Mouse (Mus musculus) granulocyte monocyte progenitor cell, adult 5-6 weeks (primary cell): ENCODE measurements around the gene Tmem63b. TPM values are rescaled to one million over a fixed set of nuclear protein-coding genes. Genes with fewer than 3 reads are reported as not detected.

ENCODE experiments used
- ATAC-seq: replicated peaks from 2 replicates; pipeline ENCODE4 v1.8.0; 2016; ENCODE audit warnings: mild to moderate bottlenecking, moderate TSS enrichment, inconsistent platforms; ENCODE audit not compliant: poor library complexity, severe bottlenecking
- total RNA-seq, 2 experiments: library from RNA; stranded (forward) in 1 of 2; stranded (reverse) in 1 of 2; fragments of 200-712, 200-1000 nt in 1 of 2; fragments of >200 nt in 1 of 2; fragmentation: Nextera tagmentation in 1 of 2; gene quantifications; 2 replicates each; pipeline ENCODE4 v1.2.3; 2014 to 2017

The Tmem63b gene
- total RNA-seq, 2 experiments from 2014 or later, result 3.4 to 7.5 TPM

GRCm38 (mm10) chr17:45707376-45707775 lies 20.7 kb upstream of the Tmem63b start:
- ATAC-seq, result no peak

GRCm38 (mm10) chr17:45706796-45707195 lies 20.1 kb upstream of the Tmem63b start:
- ATAC-seq, result no peak

GRCm38 (mm10) chr17:45703187-45703586 lies 16.5 kb upstream of the Tmem63b start:
- peak; percentile 96 for ATAC-seq

GRCm38 (mm10) chr17:45702254-45702653 lies 15.5 kb upstream of the Tmem63b start:
- ATAC-seq, result peak; percentile 25

- ATAC-seq, result no peak
Observed at GRCm38 (mm10) chr17:45701236-45701591, 14.5 kb upstream of the Tmem63b start.

DNA sequence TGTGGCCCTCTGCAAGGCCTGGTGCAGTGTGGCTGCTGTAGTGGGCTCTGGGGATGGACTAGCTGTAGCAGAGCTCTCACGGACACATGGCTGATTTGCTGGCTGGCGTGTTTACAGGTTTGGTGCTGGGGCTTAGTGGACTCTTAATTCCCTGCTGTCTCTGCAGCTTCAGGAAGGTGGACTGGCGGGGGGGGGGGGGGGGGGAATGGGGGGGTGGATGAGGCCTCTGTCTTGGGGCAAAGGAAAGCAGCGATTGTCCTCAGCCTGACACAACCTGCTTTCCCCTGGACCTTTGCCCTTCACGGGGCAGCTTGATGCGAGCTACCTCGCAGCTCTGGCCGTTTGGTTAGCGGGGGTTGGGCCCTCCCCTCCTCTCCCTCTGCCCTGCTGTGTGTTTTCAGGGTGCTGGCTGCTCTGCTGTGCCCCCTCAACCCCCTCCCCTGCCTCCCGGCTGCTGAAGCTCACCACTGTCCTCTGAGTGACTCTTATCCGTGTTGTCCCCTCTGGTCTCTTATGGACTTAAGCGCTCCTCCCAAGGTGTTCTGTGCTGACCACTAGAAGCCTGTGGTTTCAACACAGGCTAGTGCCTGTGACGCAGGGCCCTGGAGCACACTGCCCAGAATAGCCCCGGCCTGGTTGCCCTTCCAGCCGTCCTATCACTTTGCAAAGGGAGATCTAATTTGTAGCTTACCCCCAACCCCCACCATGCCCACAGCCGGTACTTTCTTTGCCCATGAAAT lies 14.0 kb upstream of the Tmem63b start:
- no peak for ATAC-seq

DNA sequence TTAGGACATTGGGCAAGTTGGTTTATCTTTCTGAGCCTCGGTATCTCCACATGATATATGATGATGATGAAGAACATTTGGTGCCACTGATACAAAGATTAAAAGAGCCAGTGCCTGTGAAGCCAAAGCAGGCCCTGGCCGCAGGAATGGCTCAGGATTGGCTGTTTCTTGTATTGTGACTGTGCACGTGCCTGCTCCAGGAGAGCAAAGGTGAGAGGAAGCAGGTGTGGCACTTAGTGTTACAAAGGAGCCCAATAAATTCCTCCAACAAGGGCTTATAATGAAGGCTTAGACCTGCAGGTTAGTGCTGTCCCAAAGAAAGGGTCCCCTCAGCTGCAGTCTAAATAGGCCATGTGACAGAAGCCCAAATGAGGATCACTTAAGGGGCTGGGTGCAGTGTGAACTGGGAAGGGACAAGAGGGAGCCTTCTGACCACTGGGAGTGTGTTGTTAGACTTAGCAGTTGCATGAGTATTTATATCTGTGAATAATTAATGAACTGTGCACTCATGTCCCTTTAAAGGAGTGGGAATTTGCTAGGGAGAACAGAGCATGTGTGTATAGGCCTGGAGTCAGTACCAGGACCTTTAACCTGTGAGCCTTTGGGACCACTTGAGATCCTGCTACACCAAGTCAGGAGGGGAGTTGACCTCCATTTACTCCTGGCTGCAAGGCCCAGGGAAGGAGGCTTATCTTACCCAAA lies 12.5 kb upstream of the Tmem63b start:
- no peak for ATAC-seq

GRCm38 (mm10) chr17:45698368-45698767 lies 11.7 kb upstream of the Tmem63b start:
- ATAC-seq, result no peak

- no peak for ATAC-seq
Observed at GRCm38 (mm10) chr17:45696981-45697380, 10.3 kb upstream of the Tmem63b start.

- peak; percentile 74 for ATAC-seq
Observed at GRCm38 (mm10) chr17:45695227-45696120, 8.8 kb upstream of the Tmem63b start.

DNA sequence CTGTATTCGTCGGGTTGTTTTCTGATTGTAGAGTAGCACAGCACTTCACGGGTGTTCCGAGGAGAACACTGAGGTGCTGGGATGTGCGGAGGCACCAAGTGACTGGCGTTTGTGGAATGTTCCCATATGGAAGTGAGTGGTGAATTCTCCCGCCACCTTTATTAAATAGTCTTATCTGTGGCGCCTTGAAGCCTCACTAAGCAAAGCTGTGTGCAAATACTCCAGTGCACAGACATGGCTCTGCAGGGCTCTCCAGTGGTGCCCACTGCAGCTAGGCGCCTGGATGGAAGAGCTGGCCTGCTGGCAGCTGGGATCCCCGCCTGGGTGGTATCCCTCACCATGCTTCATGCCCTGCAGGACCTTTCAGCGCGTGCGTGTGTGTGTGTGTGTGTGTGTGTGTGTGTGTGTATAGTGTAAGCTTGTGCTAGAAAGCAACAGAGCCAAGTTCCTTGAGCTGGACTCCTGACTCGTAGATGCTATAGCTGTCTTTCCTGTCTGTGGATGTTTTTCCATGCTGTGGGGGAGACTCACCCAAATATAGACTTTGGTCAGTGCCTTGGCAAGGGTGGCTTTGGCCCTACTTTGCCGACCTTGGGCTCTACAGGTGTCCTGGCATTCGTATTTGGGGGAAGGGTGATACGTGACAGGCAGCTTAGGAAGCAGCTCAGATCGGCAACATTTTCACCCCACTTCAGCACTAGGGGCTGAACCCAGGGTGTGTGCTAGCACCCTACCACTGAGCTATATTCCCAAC lies 7.3 kb upstream of the Tmem63b start:
- ATAC-seq, result no peak

DNA sequence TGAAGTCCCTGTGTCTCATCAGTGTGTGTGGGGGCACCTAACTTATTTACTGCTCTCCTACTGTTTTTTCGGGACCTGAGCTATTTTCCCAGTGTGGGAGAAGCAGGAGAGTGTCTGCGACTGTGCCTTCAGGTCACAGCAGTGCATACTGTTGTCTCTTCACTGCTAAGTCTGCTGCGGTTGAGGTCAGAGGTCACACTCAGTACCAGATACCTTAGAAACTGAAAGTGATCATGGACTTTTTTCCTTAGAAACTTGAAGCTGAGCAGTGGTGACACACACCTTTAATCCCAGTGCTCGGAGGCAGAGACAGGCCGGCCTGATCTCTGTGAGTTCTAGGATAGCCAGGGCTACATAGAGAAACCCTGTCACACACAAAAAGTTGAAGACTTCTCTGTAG lies 5.5 kb upstream of the Tmem63b start:
- ATAC-seq, result no peak

- ATAC-seq, result no peak
Observed at GRCm38 (mm10) chr17:45690044-45690443, 3.3 kb upstream of the Tmem63b start.

- ATAC-seq, result no peak
Observed at GRCm38 (mm10) chr17:45689120-45689519, 2.4 kb upstream of the Tmem63b start.

GRCm38 (mm10) chr17:45686093-45686619 lies 549 bp downstream of the Tmem63b start, which contains the start of gene Mrpl14:
Gene Mrpl14, plus strand, starts transcription at chr17:45686322.
- ATAC-seq, result peak; percentile 77

DNA sequence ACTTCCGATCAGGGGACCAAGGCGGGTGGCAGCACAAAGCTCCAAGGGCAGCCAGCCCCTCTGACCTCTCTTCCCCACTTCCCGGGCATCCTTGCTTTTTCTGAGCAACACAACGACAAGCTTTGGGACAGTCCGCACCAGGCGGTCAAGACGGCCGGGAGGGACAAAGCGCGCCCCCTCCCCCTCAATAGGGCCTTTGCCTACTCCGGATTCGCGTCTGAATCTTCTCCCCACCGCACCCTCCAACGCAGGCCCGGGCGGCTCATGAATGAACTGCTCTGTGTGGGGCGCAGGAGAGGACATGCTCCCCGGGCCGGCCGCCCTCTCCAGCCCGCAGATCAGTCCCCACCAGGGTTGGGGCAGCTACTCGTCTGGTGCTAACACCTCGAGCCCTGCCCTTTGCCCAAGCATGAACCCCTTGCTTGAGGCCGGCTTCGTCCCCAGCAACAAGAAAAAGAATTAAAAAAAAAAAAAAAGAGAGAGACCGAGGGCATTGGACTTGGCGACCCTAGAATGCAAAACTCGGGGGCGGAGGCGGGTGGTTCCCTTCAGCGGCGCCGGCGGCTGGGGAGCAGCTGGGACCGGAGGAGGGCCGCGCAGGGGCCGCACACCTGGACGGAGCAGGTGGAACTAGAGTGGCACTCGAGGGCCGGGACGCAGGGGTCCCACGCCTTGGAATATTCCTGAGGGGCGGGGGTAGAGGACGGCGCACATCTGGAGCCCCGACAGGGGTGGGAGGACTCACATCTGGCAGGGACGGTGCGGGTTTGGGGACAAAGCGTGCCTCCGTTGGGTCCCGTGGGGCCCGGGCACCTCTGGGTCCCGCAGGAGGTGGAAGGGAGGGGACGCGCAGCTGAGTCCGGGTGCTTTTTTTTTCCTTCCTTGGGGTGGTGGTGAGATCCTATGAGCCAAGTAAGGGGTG lies 1.3 kb downstream of the Tmem63b start:
- ATAC-seq, result peak; percentile 36

GRCm38 (mm10) chr17:45684667-45685131 lies 2.0 kb downstream of the Tmem63b start:
- ATAC-seq, result no peak

GRCm38 (mm10) chr17:45682843-45683242 lies 3.9 kb downstream of the Tmem63b start:
- ATAC-seq, result no peak

DNA sequence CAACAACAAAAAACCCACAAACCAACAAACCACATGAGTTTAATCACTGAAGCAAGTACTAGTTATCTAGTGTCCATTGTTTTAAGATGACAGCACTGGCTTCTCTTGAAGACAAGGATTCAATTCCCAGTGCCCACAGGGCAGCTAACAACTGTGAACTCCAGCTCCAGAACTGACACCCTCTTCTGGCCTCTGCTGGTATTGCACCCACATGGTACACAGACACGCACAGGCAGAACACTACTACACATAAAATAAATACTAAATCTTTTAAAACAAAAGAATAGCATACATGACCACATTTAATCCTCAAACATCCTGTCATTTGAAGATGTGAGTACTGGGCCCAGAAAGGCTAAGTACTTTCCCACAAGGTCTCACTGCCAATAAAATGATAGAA lies 5.1 kb downstream of the Tmem63b start:
- ATAC-seq, result no peak
